In the genomic region with DNA sequence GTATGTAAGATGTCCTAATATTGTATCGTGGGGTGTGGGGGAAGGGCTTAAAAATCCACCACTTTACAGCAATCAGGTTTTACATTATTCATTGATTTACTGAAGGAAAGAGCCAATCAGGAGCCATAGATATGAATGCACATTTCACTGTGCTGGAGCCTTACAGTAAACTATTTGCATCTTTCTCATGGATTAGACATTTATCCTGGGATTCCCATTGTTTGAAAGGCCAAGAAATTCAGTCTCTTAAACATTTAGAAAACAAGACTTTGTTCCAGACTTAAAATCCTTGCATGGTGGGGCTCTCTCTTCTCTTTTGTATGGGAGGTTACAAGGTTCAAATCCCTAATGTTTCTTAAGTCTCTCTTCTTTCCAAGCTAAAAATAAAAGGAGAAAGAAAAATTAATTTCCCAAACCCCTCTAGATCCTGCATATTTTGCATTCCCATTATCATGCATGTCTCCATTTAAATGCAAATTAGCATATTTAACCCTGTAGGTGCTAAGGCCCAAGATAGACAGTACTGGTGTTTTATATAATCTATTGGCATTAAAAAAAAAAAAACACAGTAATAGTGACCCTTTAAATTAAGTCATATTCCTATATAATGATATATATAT, we compare ENCODE assay signal across 11 mouse cellular contexts.
DNase-seq lines count a peak whose midpoint lies in the region; ATAC-seq lines count a peak whose summit lies in the region.
"Had no signal": no experiment of that assay in that cellular context is flagged by ENCODE, and none has a peak within 500 bp of the region (broad histone marks: within the 10 kb centered on the region; RNA-seq: fewer than 3 reads in every experiment).

No protein-coding gene starts in this region.

- intact Hi-C loops in heart, postnatal 10 days (cut with DNase I), result loop anchor here (5.0 kb wide), 1 partner anchor 488 kb away; a partner anchor contains a TSS

- no peak for DNase-seq in heart, embryonic 10.5 days (ENCODE audit: low spot score)
- DNase-seq in heart, postnatal 10 days, result no peak
- DNase-seq in retina, embryonic 14.5 days (ENCODE audit: low spot score), result peak; percentile 55
- DNase-seq in retina, postnatal 1 day, result no peak
- DNase-seq in layer of hippocampus, adult 9-10 months (ENCODE audit: low spot score), result no peak
- no peak for DNase-seq in adrenal gland, adult 2 months
- DNase-seq: adrenal gland, adult 8-10 months; kidney, postnatal 36 days had no signal

- H3K9ac ChIP-seq in limb, embryonic 13.5 days, result no peak overlapping the region

- WGBS in heart, embryonic 10.5 days, result 8% methylated on average over 1 of the region's 1 CpGs
- WGBS in limb, embryonic 13.5 days, result 2% methylated on average over 1 of the region's 1 CpGs

- no peaks in the 10 kb centered on the region for H3K9me3 ChIP-seq in heart, embryonic 10.5 days
- no peaks in the 10 kb centered on the region for H3K9me3 ChIP-seq in limb, embryonic 13.5 days

- no peak overlapping the region for H3K4me2 ChIP-seq in limb, embryonic 13.5 days (replicated peaks)

- no peak for ATAC-seq in limb, embryonic 13.5 days (ENCODE audit: low FRiP score, low read depth)
- ATAC-seq in CD4-positive, CD25-positive, alpha-beta regulatory T cell, adult 4 months, result no peak

- no peaks in the 10 kb centered on the region for H3K36me3 ChIP-seq in heart, embryonic 10.5 days
- H3K36me3 ChIP-seq in limb, embryonic 13.5 days, result no peaks in the 10 kb centered on the region

- H3K4me1 ChIP-seq in heart, embryonic 10.5 days, result peaks cover 13% of the 10 kb centered on the region
- peaks cover 30% of the 10 kb centered on the region for H3K4me1 ChIP-seq in limb, embryonic 13.5 days

- peaks cover 84% of the 10 kb centered on the region for H3K27me3 ChIP-seq in heart, embryonic 10.5 days (ENCODE audit: insufficient read depth, poor library complexity, severe bottlenecking)
- peaks cover 83% of the 10 kb centered on the region for H3K27me3 ChIP-seq in limb, embryonic 13.5 days

- H3K27ac ChIP-seq in heart, embryonic 10.5 days, result no peak overlapping the region
- no peak overlapping the region for H3K27ac ChIP-seq in limb, embryonic 13.5 days

- peak overlapping the region; percentile 45; the same call in 1 of the 2 replicates for H3K4me3 ChIP-seq in heart, embryonic 10.5 days
- H3K4me3 ChIP-seq in limb, embryonic 13.5 days, result 0 out of 2 replicates have a peak overlapping the region, but pooled peaks have one; percentile 15
- H3K4me3 ChIP-seq: erythroblast, embryonic 14.5 days had no signal
